Mouse (Mus musculus) embryonic facial prominence, embryonic 14.5 days (tissue): ENCODE data around the gene Tmem63a. TPM values are rescaled to one million over a fixed set of nuclear protein-coding genes. Genes with fewer than 3 reads are reported as not detected.

Experiments used
- ATAC-seq: fragments of 200-750 bp; cut with Nextera tagmentation; 2 replicates; pipeline ENCODE4 v1.8.0; 2017; ENCODE audit warnings: low read depth, moderate number of reproducible peaks, moderate TSS enrichment
- DNase-seq: peaks from one replicate; pipeline ENCODE4 v3.0.0-alpha.2; 2015; ENCODE audit warnings: low spot score
- H3K27ac ChIP-seq: fragments of 300-500 bp; sonication (generic); replicated peaks from 2 replicates; pipeline ENCODE4 v1.5.1; 2014; ENCODE audit warnings: low read depth, mild to moderate bottlenecking, low read length, moderate library complexity
- H3K27me3 ChIP-seq: fragments of 300-500 bp; sonication (generic); replicated peaks from 2 replicates; pipeline ENCODE4 v1.6.1; 2014; ENCODE audit warnings: low read length; ENCODE audit not compliant: control insufficient read depth, insufficient read depth
- H3K36me3 ChIP-seq: fragments of 300-500 bp; sonication (generic); 2 replicates; pipeline ENCODE4 v1.6.1; 2014; ENCODE audit warnings: low read length, mixed read lengths; ENCODE audit not compliant: control insufficient read depth, insufficient read depth
- H3K4me1 ChIP-seq: fragments of 300-500 bp; sonication (generic); 2 replicates; pipeline ENCODE4 v1.6.1; 2014; ENCODE audit warnings: antibody characterized with exemption, low read length; ENCODE audit not compliant: control insufficient read depth, insufficient read depth
- H3K4me2 ChIP-seq: fragments of 300-500 bp; sonication (generic); 2 replicates; pipeline ENCODE4 v1.6.1; 2014; ENCODE audit warnings: low read depth, mild to moderate bottlenecking, low read length, moderate library complexity, mixed read lengths
- H3K4me3 ChIP-seq: fragments of 300-500 bp; sonication (generic); 2 replicates; pipeline ENCODE4 v1.5.1; 2014; ENCODE audit warnings: low read depth, mild to moderate bottlenecking, low read length
- H3K9ac ChIP-seq: fragments of 300-500 bp; sonication (generic); 2 replicates; pipeline ENCODE4 v1.6.1; 2014; ENCODE audit warnings: low read depth, mild to moderate bottlenecking, low read length, moderate library complexity, mixed read lengths
- H3K9me3 ChIP-seq: fragments of 300-500 bp; sonication (generic); 2 replicates; pipeline ENCODE4 v1.6.1; 2016; ENCODE audit warnings: low read length; ENCODE audit not compliant: control insufficient read depth
- WGBS: fragments of 180-500 bp; shearing (Covaris S2); extraction: QIAGEN DNeasy Blood & Tissue Kit; methylation state at CpG from one replicate; pipeline ENCODE4 v1.1.7; 2014; 5-methylcytosine and 5-hydroxymethylcytosine counted together
- polyA plus RNA-seq: library from polyadenylated mRNA; unstranded; fragments of >200 nt; fragmentation: Nextera tagmentation; extraction: Ambion mirVana; gene quantifications from 2 replicates; pipeline ENCODE4 v1.2.1, GENCODE M21; 2014

Gene Tmem63a
- polyA plus RNA-seq, 1 experiment from 2014 or later = 13.2 TPM

DNA sequence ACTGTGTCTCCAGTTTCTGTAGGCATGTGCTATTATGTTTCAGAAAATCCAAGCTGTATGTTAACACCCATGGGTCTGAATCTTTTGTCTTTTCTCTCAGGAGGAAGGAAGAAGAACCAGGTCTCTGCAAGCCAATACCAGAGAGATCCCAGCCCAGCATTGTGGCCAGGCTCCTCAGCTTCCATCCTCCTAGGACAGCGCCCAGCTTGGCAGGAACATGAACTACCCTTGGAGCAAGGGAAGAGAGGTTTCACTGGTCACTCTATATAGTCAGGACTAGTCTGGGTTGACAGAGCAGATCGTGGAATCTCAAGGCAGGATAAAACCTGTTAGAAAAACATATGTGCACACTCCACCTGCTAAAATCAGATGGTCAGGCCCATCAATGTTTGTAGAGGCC, 61.6 kb downstream of the Tmem63a start:
- Histone ChIP-seq H3K9ac (no peak overlapping the region), H3K9me3 (no peaks in the 10 kb centered on the region), H3K27ac (no peak overlapping the region), H3K36me3 (no peaks in the 10 kb centered on the region), H3K27me3 (no peaks in the 10 kb centered on the region), H3K4me2 (no peak overlapping the region), H3K4me1 (no peaks in the 10 kb centered on the region), H3K4me3 (no peak overlapping the region)
- WGBS = 83% methylated on average over 2 of the region's 2 CpGs
- ATAC-seq (peak; percentile 50; the same call in 1 of the 2 replicates), DNase-seq (no peak)

DNA sequence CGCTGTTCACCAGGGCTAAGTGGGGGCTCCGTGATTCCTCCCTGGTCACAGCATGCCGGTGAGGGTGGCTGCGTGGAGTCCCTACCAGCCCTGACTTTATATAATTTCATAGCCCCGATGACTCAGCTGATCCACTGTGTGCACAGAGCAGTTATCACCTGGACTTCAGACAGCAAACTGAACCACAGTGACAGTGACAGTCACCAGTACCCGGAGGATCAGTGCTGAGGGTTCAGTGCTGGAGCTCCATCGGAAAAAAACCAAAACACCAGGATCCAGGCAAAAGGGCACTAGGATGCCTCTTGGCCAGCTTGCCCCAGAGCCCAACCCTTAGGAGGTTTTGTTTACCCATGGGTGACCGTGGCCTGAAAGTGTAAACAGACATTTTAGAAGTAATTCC, 63.2 kb downstream of the Tmem63a start:
- H3K9me3 ChIP-seq = no peaks in the 10 kb centered on the region
- no peak overlapping the region for H3K9ac ChIP-seq
- no peak for ATAC-seq
- DNase-seq = no peak
- H3K4me3 ChIP-seq = no peak overlapping the region
- H3K4me2 ChIP-seq = no peak overlapping the region
- no peaks in the 10 kb centered on the region for H3K27me3 ChIP-seq
- no peaks in the 10 kb centered on the region for H3K36me3 ChIP-seq
- H3K4me1 ChIP-seq = no peaks in the 10 kb centered on the region
- 78% methylated on average over 8 of the region's 8 CpGs for WGBS
- no peak overlapping the region for H3K27ac ChIP-seq

DNA sequence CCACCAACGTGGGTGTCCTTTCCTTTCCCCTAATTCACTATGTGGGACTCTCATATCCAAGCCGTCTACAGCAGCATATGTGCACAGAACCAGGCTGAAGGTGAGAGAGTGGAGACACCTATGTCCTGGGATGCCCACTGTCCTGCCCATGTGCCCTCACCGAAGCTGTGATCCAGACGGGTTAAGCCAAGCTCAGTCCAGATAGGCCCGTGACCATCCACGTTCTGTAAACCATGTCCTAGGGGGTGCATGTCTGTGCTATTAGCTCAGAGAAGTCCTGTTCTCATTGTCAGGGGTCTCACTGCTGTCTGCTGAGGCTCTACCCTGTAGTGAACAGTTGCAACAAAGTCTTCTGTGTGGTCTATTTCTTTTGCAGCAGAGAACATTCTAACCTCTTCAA, 65.7 kb downstream of the Tmem63a start:
- whole genome bisulfite sequencing = 89% methylated on average over 6 of the region's 6 CpGs
- ATAC-seq (no peak), DNase-seq (no peak)
- Histone ChIP-seq H3K4me3 (no peak overlapping the region), H3K9ac (no peak overlapping the region), H3K27me3 (no peaks in the 10 kb centered on the region), H3K4me2 (no peak overlapping the region), H3K9me3 (no peaks in the 10 kb centered on the region), H3K4me1 (no peaks in the 10 kb centered on the region), H3K36me3 (no peaks in the 10 kb centered on the region), H3K27ac (no peak overlapping the region)

DNA sequence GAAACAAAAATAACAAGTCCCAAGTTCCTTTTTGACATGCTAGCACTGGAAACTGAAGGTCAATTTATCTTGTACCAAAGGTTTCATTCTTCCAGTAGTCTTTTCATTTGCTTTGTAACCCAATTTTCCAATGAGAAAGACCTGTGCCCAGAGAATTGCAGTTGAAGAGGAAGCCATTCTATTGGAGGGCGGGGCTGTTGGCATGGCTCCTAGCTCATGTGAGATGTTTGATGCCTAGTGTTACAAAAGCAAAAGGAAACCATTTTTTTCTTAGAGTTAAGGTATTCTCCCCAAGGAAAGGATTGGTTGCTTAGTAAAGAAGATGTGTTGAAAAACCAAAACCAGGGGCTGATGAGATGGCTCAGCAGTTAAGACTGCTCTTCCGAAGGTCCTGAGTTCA, 66.1 kb downstream of the Tmem63a start:
- Histone ChIP-seq H3K4me3 (no peak overlapping the region), H3K36me3 (no peaks in the 10 kb centered on the region), H3K4me1 (no peaks in the 10 kb centered on the region), H3K27me3 (no peaks in the 10 kb centered on the region), H3K9ac (no peak overlapping the region), H3K9me3 (no peaks in the 10 kb centered on the region), H3K4me2 (no peak overlapping the region), H3K27ac (no peak overlapping the region)
- ATAC-seq (no peak), DNase-seq (no peak)
- 94% methylated on average over 2 of the region's 2 CpGs for WGBS

DNA sequence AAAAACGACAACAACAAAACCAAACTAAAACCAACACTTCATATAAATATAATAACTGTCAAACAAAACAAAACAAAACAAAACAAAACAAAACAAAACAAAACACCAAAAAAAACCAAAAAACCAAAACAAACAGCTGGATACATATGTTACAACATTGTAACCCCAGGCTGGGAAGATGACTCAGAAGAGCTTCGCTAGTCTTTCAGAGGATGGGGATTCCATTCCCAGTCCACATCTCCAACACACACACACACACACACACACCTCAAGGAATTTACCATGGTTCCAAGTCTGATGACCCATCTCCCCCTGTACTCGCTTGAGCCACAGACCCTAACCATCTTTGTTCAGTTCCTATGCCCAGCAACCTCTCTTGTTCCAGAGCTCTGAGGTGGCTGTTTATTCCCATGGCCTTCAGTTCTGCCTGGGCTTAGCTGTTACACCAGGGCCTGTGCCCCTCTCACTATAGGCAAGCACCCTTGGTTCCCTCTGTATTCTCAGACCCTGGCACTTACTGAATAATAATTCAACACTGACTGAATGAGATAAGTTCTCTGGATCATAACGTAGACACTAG, 67.0 kb downstream of the Tmem63a start:
- H3K4me1 ChIP-seq = no peaks in the 10 kb centered on the region
- no peak overlapping the region for H3K4me3 ChIP-seq
- no peak overlapping the region for H3K27ac ChIP-seq
- no peaks in the 10 kb centered on the region for H3K9me3 ChIP-seq
- DNase-seq = no peak
- no peak overlapping the region for H3K4me2 ChIP-seq
- H3K36me3 ChIP-seq = no peaks in the 10 kb centered on the region
- 87% methylated on average over 4 of the region's 4 CpGs for WGBS
- no peak for ATAC-seq
- no peak overlapping the region for H3K9ac ChIP-seq
- H3K27me3 ChIP-seq = no peaks in the 10 kb centered on the region

DNA sequence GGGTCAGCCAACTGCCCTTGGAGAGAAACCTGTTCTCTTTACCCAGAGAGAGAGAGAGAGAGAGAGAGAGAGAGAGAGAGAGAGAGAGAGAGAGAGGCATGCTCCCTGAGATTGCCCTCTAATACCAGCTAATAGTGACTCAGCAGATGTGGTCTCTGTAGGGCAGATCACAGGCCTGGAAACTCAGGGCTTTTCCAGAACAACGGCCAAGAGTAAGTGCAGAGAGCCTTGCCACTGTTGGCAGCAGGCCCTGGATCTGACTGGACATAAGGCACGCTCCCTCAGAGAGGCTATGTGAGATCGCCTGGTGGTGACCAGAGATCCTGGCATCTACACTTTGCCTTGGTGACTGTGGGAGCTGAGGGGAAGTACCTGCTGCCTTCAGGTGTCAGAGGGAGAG, 67.6 kb downstream of the Tmem63a start:
- Histone ChIP-seq H3K4me3 (no peak overlapping the region), H3K36me3 (no peaks in the 10 kb centered on the region), H3K4me1 (no peaks in the 10 kb centered on the region), H3K9ac (no peak overlapping the region), H3K4me2 (no peak overlapping the region), H3K27me3 (no peaks in the 10 kb centered on the region), H3K9me3 (no peaks in the 10 kb centered on the region), H3K27ac (no peak overlapping the region)
- ATAC-seq (no peak), DNase-seq (no peak)
- 56% methylated on average over 3 of the region's 3 CpGs for WGBS

DNA sequence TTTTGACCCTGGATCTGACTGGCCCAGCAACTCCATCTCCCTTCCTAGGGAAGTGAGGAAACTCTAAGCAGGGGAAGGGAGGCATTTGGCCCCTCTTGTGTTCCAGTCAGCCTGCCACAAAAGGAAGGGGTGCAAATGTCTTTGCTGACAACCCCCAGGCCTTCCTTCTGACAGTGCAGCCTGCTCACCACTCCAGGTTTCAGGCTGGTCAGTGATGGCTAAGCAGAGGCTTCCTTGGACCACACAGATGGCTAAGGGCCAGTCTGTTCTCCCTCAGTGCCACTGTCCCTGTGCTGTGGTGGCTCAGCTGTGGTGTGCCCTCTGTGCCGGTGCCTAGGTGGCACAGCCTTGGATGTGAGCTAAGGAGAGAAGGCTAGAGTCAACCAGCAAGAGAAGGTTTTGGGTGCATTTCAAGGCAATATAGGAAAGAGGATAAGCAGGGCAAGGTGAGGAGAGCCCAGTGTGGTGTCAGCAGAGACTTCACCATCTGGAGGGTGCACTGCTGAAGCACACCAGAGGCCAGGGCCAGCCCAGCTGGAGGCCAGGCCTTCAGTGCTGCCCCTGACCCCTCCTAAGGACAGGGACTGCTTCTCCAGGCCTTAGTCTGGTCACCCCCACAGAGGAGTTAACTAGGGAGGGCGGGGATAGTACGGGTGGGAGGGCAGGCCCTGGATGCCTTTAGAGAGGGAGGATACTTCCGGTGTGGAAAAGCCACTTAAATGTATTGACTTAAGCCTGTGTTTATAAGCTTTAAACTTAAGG, 68.2 kb downstream of the Tmem63a start:
- H3K9ac ChIP-seq = no peak overlapping the region
- DNase-seq = no peak

DNA sequence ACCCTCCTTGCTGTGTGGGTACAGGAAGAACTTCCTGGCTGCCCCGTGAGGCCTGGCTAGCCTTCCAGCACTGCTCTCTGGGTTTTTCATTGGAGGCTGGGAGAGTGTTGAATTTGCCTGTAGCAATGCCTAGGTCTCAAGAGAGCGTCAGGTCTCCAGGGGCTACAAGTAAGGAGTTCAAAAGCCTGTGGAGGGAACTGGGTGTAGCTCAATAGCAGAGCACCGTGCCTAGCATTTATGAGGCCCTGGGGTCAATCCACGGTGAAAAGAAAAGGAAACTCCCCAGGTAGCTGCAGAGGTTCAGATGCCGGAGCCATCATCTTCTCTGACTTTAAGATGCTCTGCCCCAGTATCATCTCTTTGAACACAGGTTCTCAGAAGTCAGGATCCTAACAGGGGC, 69.5 kb downstream of the Tmem63a start:
- no peak for DNase-seq
- Histone ChIP-seq H3K36me3 (no peaks in the 10 kb centered on the region), H3K9ac (no peak overlapping the region), H3K4me3 (no peak overlapping the region), H3K27ac (no peak overlapping the region), H3K4me1 (peaks cover 18% of the 10 kb centered on the region), H3K4me2 (no peak overlapping the region), H3K27me3 (no peaks in the 10 kb centered on the region), H3K9me3 (no peaks in the 10 kb centered on the region)
- 61% methylated on average over 5 of the region's 5 CpGs for WGBS
- ATAC-seq = no peak

More for the DNA sequence above, 68.2 kb downstream of the Tmem63a start:
- no peak overlapping the region for H3K4me3 ChIP-seq
- no peaks in the 10 kb centered on the region for H3K27me3 ChIP-seq
- no peak for ATAC-seq
- H3K36me3 ChIP-seq = no peaks in the 10 kb centered on the region
- H3K4me2 ChIP-seq = no peak overlapping the region
- no peak overlapping the region for H3K27ac ChIP-seq
- H3K9me3 ChIP-seq = no peaks in the 10 kb centered on the region
- peaks cover 6% of the 10 kb centered on the region for H3K4me1 ChIP-seq
- 64% methylated on average over 4 of the region's 4 CpGs for WGBS

DNA sequence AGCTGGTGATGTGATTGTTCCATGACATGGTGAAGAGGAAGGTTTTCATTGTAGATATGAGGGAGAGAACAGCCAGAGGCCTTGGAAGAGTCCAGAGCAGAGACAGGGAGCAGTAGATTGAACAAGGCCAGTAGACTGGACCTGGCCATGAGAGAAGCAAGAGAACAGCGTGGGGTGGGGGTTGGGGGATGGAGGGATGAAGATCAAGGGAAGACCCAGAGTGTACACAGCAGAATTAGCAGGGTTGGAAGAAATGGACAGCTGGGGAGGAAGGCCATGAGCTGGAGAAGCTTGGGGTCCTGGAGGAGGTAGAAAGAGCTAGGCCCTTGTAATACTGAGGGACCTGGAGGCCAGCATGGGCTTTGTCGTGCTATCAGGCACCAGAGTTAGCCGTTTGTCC, 70.3 kb downstream of the Tmem63a start:
- H3K4me2 ChIP-seq = no peak overlapping the region
- no peak overlapping the region for H3K4me3 ChIP-seq
- H3K4me1 ChIP-seq = peaks cover 22% of the 10 kb centered on the region
- no peak for DNase-seq
- no peaks in the 10 kb centered on the region for H3K27me3 ChIP-seq
- H3K9me3 ChIP-seq = no peaks in the 10 kb centered on the region
- ATAC-seq = no peak
- H3K36me3 ChIP-seq = no peaks in the 10 kb centered on the region
- H3K9ac ChIP-seq = no peak overlapping the region
- 73% methylated on average over 3 of the region's 3 CpGs for WGBS
- no peak overlapping the region for H3K27ac ChIP-seq
